Mouse (Mus musculus): ENCODE results near the gene Pla2g2f.

Pla2g2f gene

GRCm38 (mm10) chr4:138716697-138717096 lies 40.7 kb downstream of the Pla2g2f start:
- DNase-seq (ENCODE audit: low spot score): no peak

GRCm38 (mm10) chr4:138714186-138714585 lies 43.2 kb downstream of the Pla2g2f start:
- no peak for DNase-seq (ENCODE audit: low spot score)

GRCm38 (mm10) chr4:138712621-138713020 lies 44.8 kb downstream of the Pla2g2f start:
- no peak for DNase-seq (ENCODE audit: low spot score)

GRCm38 (mm10) chr4:138712096-138712495 lies 45.3 kb downstream of the Pla2g2f start:
- no peak for DNase-seq (ENCODE audit: low spot score)

- DNase-seq (ENCODE audit: low spot score): no peak
Measured at GRCm38 (mm10) chr4:138711051-138711820, 46.2 kb downstream of the Pla2g2f start.

GRCm38 (mm10) chr4:138710633-138711032 lies 46.8 kb downstream of the Pla2g2f start:
- no peak for DNase-seq (ENCODE audit: low spot score)

- no peak for DNase-seq (ENCODE audit: low spot score)
Measured at GRCm38 (mm10) chr4:138709944-138710343, 47.5 kb downstream of the Pla2g2f start.

GRCm38 (mm10) chr4:138709246-138709645 lies 48.2 kb downstream of the Pla2g2f start:
- DNase-seq (ENCODE audit: low spot score): no peak

GRCm38 (mm10) chr4:138708636-138709035 lies 48.8 kb downstream of the Pla2g2f start:
- no peak for DNase-seq (ENCODE audit: low spot score)

- no peak for DNase-seq (ENCODE audit: low spot score)
Measured at GRCm38 (mm10) chr4:138706620-138707019, 50.8 kb downstream of the Pla2g2f start.

- no peak for DNase-seq (ENCODE audit: low spot score)
Measured at GRCm38 (mm10) chr4:138704169-138704568, 53.3 kb downstream of the Pla2g2f start.

GRCm38 (mm10) chr4:138703591-138703990 lies 53.8 kb downstream of the Pla2g2f start:
- no peak for DNase-seq (ENCODE audit: low spot score)

- no peak for DNase-seq (ENCODE audit: low spot score)
Measured at GRCm38 (mm10) chr4:138702528-138702927, 54.9 kb downstream of the Pla2g2f start.

GRCm38 (mm10) chr4:138702031-138702430 lies 55.4 kb downstream of the Pla2g2f start:
- no peak for DNase-seq (ENCODE audit: low spot score)

GRCm38 (mm10) chr4:138701111-138701510 lies 56.3 kb downstream of the Pla2g2f start:
- no peak for DNase-seq (ENCODE audit: low spot score)
